Mouse (Mus musculus) megakaryocyte, embryonic 14.5 days (primary cell): ENCODE measurements around the gene Tmem104.

Experiments used
- FLI1 ChIP-seq: IDR thresholded peaks from 2 replicates; pipeline ENCODE4 v1.6.1; 2012; ENCODE audit warnings: low read length, inconsistent platforms, mixed read lengths
- GATA1 ChIP-seq: IDR thresholded peaks from 3 replicates; pipeline ENCODE4 v1.6.1; 2012; ENCODE audit warnings: mixed read lengths, low read length, inconsistent platforms, borderline replicate concordance

DNA sequence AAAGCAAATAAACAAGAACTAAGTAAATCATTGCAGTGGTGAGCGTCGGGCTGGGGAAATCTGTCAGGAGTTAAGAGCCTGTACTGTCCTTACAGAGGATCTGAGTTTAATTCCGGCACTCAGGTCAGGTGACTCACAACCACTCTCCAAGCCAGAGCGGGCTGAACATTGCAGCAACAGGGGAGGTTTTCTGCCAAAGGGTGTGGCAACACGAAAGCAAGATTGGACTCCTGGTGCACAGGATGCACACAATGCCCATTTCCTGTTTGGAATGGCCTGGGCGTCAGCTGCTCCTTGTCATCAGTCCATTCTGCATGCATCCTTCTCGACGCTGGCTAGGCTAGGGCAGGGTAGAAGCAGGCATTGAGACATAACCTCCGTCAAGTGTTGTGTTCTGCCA, 32.0 kb downstream of the Tmem104 start:
- TF ChIP-seq FLI1: 0 out of 2 replicates have a peak, but pooled peaks have one; percentile 20
- TF ChIP-seq GATA1: no peak
